Mouse (Mus musculus): ENCODE results near the gene Sytl1. TPM values are rescaled to one million over a fixed set of nuclear protein-coding genes. Genes with fewer than 3 reads are reported as not detected.
A peak's percentile ranks its signal among the peaks of the same experiment; 100 is the strongest.

Gene Sytl1
- polyA plus RNA-seq, 1 experiment from 2014 or later: 40.2 TPM

GRCm38 (mm10) chr4:133262375-133262765, 543 bp downstream of the Sytl1 start:
- Histone ChIP-seq H3K9ac (no peak overlapping the region), H3K27ac (replicated peaks) (peak overlapping the region; percentile 76), H3K36me3 (peaks cover 32% of the 10 kb centered on the region), H3K4me3 (replicated peaks) (peak overlapping the region; percentile 31), H3K4me1 (no peaks in the 10 kb centered on the region; the same call in 1 of the 2 replicates), H3K4me2 (replicated peaks) (peak overlapping the region; percentile 34), H3K27me3 (no peaks in the 10 kb centered on the region), H3K9me3 (replicated peaks) (no peaks in the 10 kb centered on the region)
- WGBS: 50% methylated on average over 7 of the region's 7 CpGs
- ATAC-seq (ENCODE audit: insufficient number of reproducible peaks, low FRiP score, low TSS enrichment, low read depth): no peak

- Histone ChIP-seq H3K27ac (replicated peaks) (peak overlapping the region; percentile 76), H3K9me3 (replicated peaks) (no peaks in the 10 kb centered on the region), H3K36me3 (peaks cover 26% of the 10 kb centered on the region), H3K9ac (no peak overlapping the region), H3K27me3 (peaks cover 3% of the 10 kb centered on the region), H3K4me2 (replicated peaks) (peak overlapping the region; percentile 34), H3K4me3 (replicated peaks) (peak overlapping the region; percentile 31), H3K4me1 (peaks cover 4% of the 10 kb centered on the region; the same call in 1 of the 2 replicates)
- ATAC-seq (ENCODE audit: insufficient number of reproducible peaks, low FRiP score, low TSS enrichment, low read depth): no peak
- 37% methylated on average over 10 of the region's 10 CpGs for WGBS
These were observed 1.1 kb downstream of the Sytl1 start for GRCm38 (mm10) chr4:133261641-133262374.

- WGBS: 69% methylated on average over 12 of the region's 12 CpGs
- H3K9me3 ChIP-seq (replicated peaks): no peaks in the 10 kb centered on the region
- H3K36me3 ChIP-seq: no peaks in the 10 kb centered on the region
- ATAC-seq (ENCODE audit: insufficient number of reproducible peaks, low FRiP score, low TSS enrichment, low read depth): no peak
- H3K4me2 ChIP-seq (replicated peaks): no peak overlapping the region
- H3K27ac ChIP-seq (replicated peaks): 0 out of 2 replicates have a peak overlapping the region, but pooled peaks have one; percentile 17
- no peak overlapping the region for H3K4me3 ChIP-seq (replicated peaks)
- peaks cover 15% of the 10 kb centered on the region for H3K27me3 ChIP-seq
- no peak overlapping the region for H3K9ac ChIP-seq
- H3K4me1 ChIP-seq: peaks cover 7% of the 10 kb centered on the region; the same call in 1 of the 2 replicates
These were observed 5.0 kb downstream of the Sytl1 start for GRCm38 (mm10) chr4:133257798-133258408.

- Histone ChIP-seq H3K27me3 (peaks cover 18% of the 10 kb centered on the region), H3K4me2 (replicated peaks) (peak overlapping the region; percentile 33), H3K4me3 (replicated peaks) (no peak overlapping the region; the same call in 1 of the 2 replicates), H3K9ac (no peak overlapping the region), H3K27ac (replicated peaks) (0 out of 2 replicates have a peak overlapping the region, but pooled peaks have one; percentile 17), H3K36me3 (no peaks in the 10 kb centered on the region), H3K4me1 (peaks cover 7% of the 10 kb centered on the region; the same call in 1 of the 2 replicates), H3K9me3 (replicated peaks) (no peaks in the 10 kb centered on the region)
- ATAC-seq (ENCODE audit: insufficient number of reproducible peaks, low FRiP score, low TSS enrichment, low read depth): no peak; the same call in 1 of the 2 replicates
- 29% methylated on average over 12 of the region's 12 CpGs for WGBS
These were observed 5.7 kb downstream of the Sytl1 start for GRCm38 (mm10) chr4:133257230-133257629.

- 20% methylated on average over 24 of the region's 24 CpGs for WGBS
- H3K27ac ChIP-seq (replicated peaks): no peak overlapping the region
- no peaks in the 10 kb centered on the region for H3K9me3 ChIP-seq (replicated peaks)
- no peak overlapping the region for H3K9ac ChIP-seq
- H3K4me2 ChIP-seq (replicated peaks): peak overlapping the region; percentile 33
- H3K4me1 ChIP-seq: peaks cover 7% of the 10 kb centered on the region; the same call in 1 of the 2 replicates
- ATAC-seq (ENCODE audit: insufficient number of reproducible peaks, low FRiP score, low TSS enrichment, low read depth): peak; percentile 17; the same call in 1 of the 2 replicates
- H3K27me3 ChIP-seq: peaks cover 23% of the 10 kb centered on the region
- no peak overlapping the region; the same call in 1 of the 2 replicates for H3K4me3 ChIP-seq (replicated peaks)
- no peaks in the 10 kb centered on the region for H3K36me3 ChIP-seq
These were observed 6.1 kb downstream of the Sytl1 start for GRCm38 (mm10) chr4:133256820-133257219.

- no peak overlapping the region for H3K27ac ChIP-seq (replicated peaks)
- no peak overlapping the region for H3K9ac ChIP-seq
- H3K27me3 ChIP-seq: peaks cover 37% of the 10 kb centered on the region
- no peaks in the 10 kb centered on the region for H3K9me3 ChIP-seq (replicated peaks)
- H3K36me3 ChIP-seq: no peaks in the 10 kb centered on the region
- WGBS: 68% methylated on average over 6 of the region's 6 CpGs
- ATAC-seq (ENCODE audit: insufficient number of reproducible peaks, low FRiP score, low TSS enrichment, low read depth): no peak
- no peak overlapping the region for H3K4me2 ChIP-seq (replicated peaks)
- H3K4me3 ChIP-seq (replicated peaks): no peak overlapping the region
- H3K4me1 ChIP-seq: peaks cover 21% of the 10 kb centered on the region
These were observed 7.5 kb downstream of the Sytl1 start for GRCm38 (mm10) chr4:133255392-133255791.

- Histone ChIP-seq H3K4me3 (replicated peaks) (no peak overlapping the region), H3K27ac (replicated peaks) (no peak overlapping the region), H3K4me2 (replicated peaks) (no peak overlapping the region), H3K9me3 (replicated peaks) (no peaks in the 10 kb centered on the region), H3K4me1 (peaks cover 29% of the 10 kb centered on the region), H3K36me3 (no peaks in the 10 kb centered on the region), H3K9ac (no peak overlapping the region), H3K27me3 (peaks cover 52% of the 10 kb centered on the region)
- no peak for ATAC-seq (ENCODE audit: insufficient number of reproducible peaks, low FRiP score, low TSS enrichment, low read depth)
- 89% methylated on average over 12 of the region's 12 CpGs for WGBS
These were observed 9.5 kb downstream of the Sytl1 start for GRCm38 (mm10) chr4:133253412-133253811.

- no peak for ATAC-seq (ENCODE audit: insufficient number of reproducible peaks, low FRiP score, low TSS enrichment, low read depth)
- H3K27ac ChIP-seq (replicated peaks): no peak overlapping the region; the same call in 1 of the 2 replicates
- H3K9ac ChIP-seq: no peak overlapping the region
- peaks cover 65% of the 10 kb centered on the region for H3K27me3 ChIP-seq
- H3K4me1 ChIP-seq: peaks cover 28% of the 10 kb centered on the region
- 39% methylated on average over 4 of the region's 4 CpGs for WGBS
- 0 out of 2 replicates have a peak overlapping the region, but pooled peaks have one; percentile 43 for H3K4me3 ChIP-seq (replicated peaks)
- peak overlapping the region; percentile 77; the same call in 1 of the 2 replicates for H3K4me2 ChIP-seq (replicated peaks)
- H3K36me3 ChIP-seq: no peaks in the 10 kb centered on the region
- no peaks in the 10 kb centered on the region for H3K9me3 ChIP-seq (replicated peaks)
These were observed 10.8 kb downstream of the Sytl1 start for GRCm38 (mm10) chr4:133252089-133252488.

- H3K36me3 ChIP-seq: no peaks in the 10 kb centered on the region
- WGBS: 4% methylated on average over 31 of the region's 31 CpGs
- H3K4me3 ChIP-seq (replicated peaks): peak overlapping the region; percentile 43
- H3K4me2 ChIP-seq (replicated peaks): peak overlapping the region; percentile 77
- peak overlapping the region; percentile 58; the same call in 1 of the 2 replicates for H3K27ac ChIP-seq (replicated peaks)
- peak overlapping the region; percentile 44; the same call in 1 of the 2 replicates for H3K9ac ChIP-seq
- H3K9me3 ChIP-seq (replicated peaks): no peaks in the 10 kb centered on the region
- peaks cover 65% of the 10 kb centered on the region for H3K27me3 ChIP-seq
- ATAC-seq (ENCODE audit: insufficient number of reproducible peaks, low FRiP score, low TSS enrichment, low read depth): no peak
- H3K4me1 ChIP-seq: peaks cover 22% of the 10 kb centered on the region
These were observed 11.7 kb downstream of the Sytl1 start for GRCm38 (mm10) chr4:133251214-133251613.

GRCm38 (mm10) chr4:133250609-133251008, 12.3 kb downstream of the Sytl1 start:
- Histone ChIP-seq H3K4me2 (replicated peaks) (peak overlapping the region; percentile 77), H3K27me3 (peaks cover 62% of the 10 kb centered on the region), H3K9me3 (replicated peaks) (no peaks in the 10 kb centered on the region), H3K27ac (replicated peaks) (peak overlapping the region; percentile 58; the same call in 1 of the 2 replicates), H3K36me3 (no peaks in the 10 kb centered on the region), H3K4me1 (peaks cover 22% of the 10 kb centered on the region), H3K9ac (no peak overlapping the region), H3K4me3 (replicated peaks) (peak overlapping the region; percentile 43)
- no peak for ATAC-seq (ENCODE audit: insufficient number of reproducible peaks, low FRiP score, low TSS enrichment, low read depth)
- WGBS: 3% methylated on average over 22 of the region's 22 CpGs

GRCm38 (mm10) chr4:133247806-133248449, 15.0 kb downstream of the Sytl1 start:
- WGBS: 61% methylated on average over 13 of the region's 13 CpGs
- H3K4me2 ChIP-seq (replicated peaks): no peak overlapping the region
- no peak overlapping the region for H3K27ac ChIP-seq (replicated peaks)
- peaks cover 77% of the 10 kb centered on the region for H3K27me3 ChIP-seq
- no peak overlapping the region for H3K9ac ChIP-seq
- H3K36me3 ChIP-seq: no peaks in the 10 kb centered on the region
- ATAC-seq (ENCODE audit: insufficient number of reproducible peaks, low FRiP score, low TSS enrichment, low read depth): no peak
- H3K4me3 ChIP-seq (replicated peaks): no peak overlapping the region
- H3K9me3 ChIP-seq (replicated peaks): no peaks in the 10 kb centered on the region
- peaks cover 22% of the 10 kb centered on the region for H3K4me1 ChIP-seq
